Mouse (Mus musculus) heart, embryonic 16.5 days (tissue): ENCODE data around the gene Rimbp3. TPM values are rescaled to one million over a fixed set of nuclear protein-coding genes. Genes with fewer than 3 reads are reported as not detected.

Experiments used
- ATAC-seq: fragments of 200-750 bp; cut with Nextera tagmentation; replicated peaks from 2 replicates; pipeline ENCODE4 v1.8.0; 2017; ENCODE audit warnings: moderate number of reproducible peaks; ENCODE audit not compliant: insufficient read depth, low FRiP score; ENCODE audit errors: extremely low read depth
- H3K27ac ChIP-seq: fragments of 300-500 bp; sonication (generic); 2 replicates; pipeline ENCODE4 v1.5.1; 2014; ENCODE audit warnings: mild to moderate bottlenecking, low read length, control low read depth, moderate library complexity
- H3K27me3 ChIP-seq: fragments of 300-500 bp; sonication (generic); 2 replicates; pipeline ENCODE4 v1.6.1; 2014; ENCODE audit warnings: low read length, mixed read lengths; ENCODE audit not compliant: control insufficient read depth, insufficient read depth
- H3K36me3 ChIP-seq: fragments of 300-500 bp; sonication (generic); 2 replicates; pipeline ENCODE4 v1.6.1; 2014; ENCODE audit not compliant: control insufficient read depth, insufficient read depth
- H3K4me1 ChIP-seq: fragments of 300-500 bp; sonication (generic); 2 replicates; pipeline ENCODE4 v1.6.1; 2014; ENCODE audit warnings: low read length, mixed read lengths; ENCODE audit not compliant: control insufficient read depth, insufficient read depth
- H3K4me2 ChIP-seq: fragments of 300-500 bp; sonication (generic); 2 replicates; pipeline ENCODE4 v1.6.1; 2014; ENCODE audit warnings: low read depth, mild to moderate bottlenecking, control low read depth, low read length
- H3K4me3 ChIP-seq: fragments of 300-500 bp; sonication (generic); 2 replicates; pipeline ENCODE4 v1.5.1; 2014; ENCODE audit warnings: mild to moderate bottlenecking, control low read depth, low read length
- H3K9ac ChIP-seq: fragments of 300-500 bp; sonication (generic); 2 replicates; pipeline ENCODE4 v1.6.1; 2014; ENCODE audit warnings: low read length, control low read depth
- H3K9me3 ChIP-seq: fragments of 300-500 bp; sonication (generic); replicated peaks from 2 replicates; pipeline ENCODE4 v1.6.1; 2016; ENCODE audit warnings: low read length; ENCODE audit not compliant: control insufficient read depth
- WGBS: fragments of 180-500 bp; shearing (Covaris S2); extraction: QIAGEN DNeasy Blood & Tissue Kit; methylation state at CpG from one replicate; pipeline ENCODE4 v1.1.7; 2014; 5-methylcytosine and 5-hydroxymethylcytosine counted together
- polyA plus RNA-seq: library from polyadenylated mRNA; unstranded; fragments of >200 nt; fragmentation: Nextera tagmentation; extraction: Ambion mirVana; gene quantifications from 2 replicates; pipeline ENCODE4 v1.2.1, GENCODE M21; 2015

Rimbp3 gene
- polyA plus RNA-seq, 1 experiment from 2014 or later: 0.34 TPM

DNA sequence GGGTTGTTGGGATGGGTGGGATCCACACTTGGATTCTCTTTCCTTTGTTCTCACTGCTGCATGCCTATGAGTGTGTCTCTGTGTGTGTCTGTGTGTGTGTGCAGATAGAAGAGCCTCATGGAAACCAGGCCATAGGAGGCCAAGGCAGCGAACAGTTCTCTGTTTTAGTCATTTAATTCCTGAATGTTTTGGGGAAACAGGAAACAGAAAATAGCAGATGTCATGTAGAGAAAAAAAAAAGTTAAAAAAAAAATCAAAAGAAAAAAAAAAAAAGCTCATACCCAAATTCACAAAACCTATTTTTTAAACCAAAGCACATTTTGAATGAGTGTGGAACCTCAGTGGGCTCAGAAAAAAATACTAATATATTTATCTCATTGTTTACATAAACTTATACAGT lies 52.9 kb downstream of the Rimbp3 start:
- 85% methylated on average over 1 of the region's 1 CpGs for WGBS

More for the DNA sequence above, 52.9 kb downstream of the Rimbp3 start:
- Histone ChIP-seq H3K36me3 (peaks cover 18% of the 10 kb centered on the region), H3K27me3 (no peaks in the 10 kb centered on the region), H3K9me3 (no peaks in the 10 kb centered on the region), H3K27ac (no peak overlapping the region), H3K4me1 (peaks cover 7% of the 10 kb centered on the region), H3K4me3 (no peak overlapping the region), H3K9ac (no peak overlapping the region), H3K4me2 (no peak overlapping the region)
- no peak for ATAC-seq

Other genes with a start within 250 kb of the Rimbp3 start
- gene Mapk1, start 225.2 kb upstream of the Rimbp3 start, polyA plus RNA-seq: 129 and 131 TPM in 2 replicates
- gene Ypel1, start 138.9 kb upstream of the Rimbp3 start, polyA plus RNA-seq: 9.4 and 10.1 TPM in 2 replicates
- 102 and 111 TPM in 2 replicates for gene Ppil2, start 97.3 kb upstream of the Rimbp3 start, polyA plus RNA-seq
- gene 2610318N02Rik, start 83.4 kb upstream of the Rimbp3 start, polyA plus RNA-seq: 16.6 and 19.6 TPM in 2 replicates
- gene Sdf2l1, start 76.2 kb upstream of the Rimbp3 start, polyA plus RNA-seq: 54.5 and 61.9 TPM in 2 replicates
- gene Ydjc, start 64.0 kb upstream of the Rimbp3 start, polyA plus RNA-seq: 4.1 and 6.5 TPM in 2 replicates
- 0.22 and 0.76 TPM in 2 replicates for gene Ccdc116, start 61.4 kb upstream of the Rimbp3 start, polyA plus RNA-seq
- 268 and 284 TPM in 2 replicates for gene Ube2l3, start 6.0 kb upstream of the Rimbp3 start, polyA plus RNA-seq
- gene Hic2, start 25.0 kb downstream of the Rimbp3 start, polyA plus RNA-seq: 4.0 and 5.0 TPM in 2 replicates
- gene Tmem191c, start 67.5 kb downstream of the Rimbp3 start, polyA plus RNA-seq: 10.8 and 15.0 TPM in 2 replicates
- gene Serpind1, start 122.8 kb downstream of the Rimbp3 start, polyA plus RNA-seq: 0.66 and 0.67 TPM in 2 replicates
- gene Snap29, start 197.4 kb downstream of the Rimbp3 start, polyA plus RNA-seq: 11.6 and 12.9 TPM in 2 replicates
- gene Pi4ka, start 197.7 kb downstream of the Rimbp3 start, polyA plus RNA-seq: 30.8 and 31.7 TPM in 2 replicates
- gene Crkl, start 243.4 kb downstream of the Rimbp3 start, polyA plus RNA-seq: 43.2 and 52.2 TPM in 2 replicates